Mouse (Mus musculus): ENCODE measurements around the gene Sstr3. TPM values are rescaled to one million over a fixed set of nuclear protein-coding genes. Genes with fewer than 3 reads are reported as not detected.

The Sstr3 gene
- polyA plus RNA-seq, 1 experiment from 2014 or later, result 0.44 TPM

GRCm38 (mm10) chr15:78528726-78529411 is 15.6 kb downstream of the Sstr3 start:
- ATAC-seq (ENCODE audit: insufficient read depth, low FRiP score, low read depth), result 0 out of 2 replicates have a peak, but pooled peaks have one; percentile 1
- H3K27ac ChIP-seq, result peak overlapping the region; percentile 83
- H3K36me3 ChIP-seq, result no peaks in the 10 kb centered on the region
- peaks cover 30% of the 10 kb centered on the region for H3K4me1 ChIP-seq
- H3K4me3 ChIP-seq (replicated peaks), result peak overlapping the region; percentile 43
- no peaks in the 10 kb centered on the region for H3K27me3 ChIP-seq (replicated peaks)
- peak overlapping the region; percentile 23 for H3K9ac ChIP-seq
- 33% methylated on average over 11 of the region's 11 CpGs for WGBS
- no peaks in the 10 kb centered on the region for H3K9me3 ChIP-seq
- peak overlapping the region; percentile 57 for H3K4me2 ChIP-seq

GRCm38 (mm10) chr15:78527973-78528372 is 16.5 kb downstream of the Sstr3 start:
- 73% methylated on average over 7 of the region's 7 CpGs for WGBS
- Histone ChIP-seq H3K27me3 (replicated peaks) (no peaks in the 10 kb centered on the region), H3K36me3 (no peaks in the 10 kb centered on the region), H3K9ac (no peak overlapping the region), H3K9me3 (no peaks in the 10 kb centered on the region), H3K27ac (no peak overlapping the region), H3K4me1 (peaks cover 30% of the 10 kb centered on the region), H3K4me3 (replicated peaks) (no peak overlapping the region), H3K4me2 (no peak overlapping the region)
- ATAC-seq (ENCODE audit: insufficient read depth, low FRiP score, low read depth), result no peak

- Histone ChIP-seq H3K9me3 (no peaks in the 10 kb centered on the region), H3K4me1 (0 out of 2 replicates have a peak, but pooled peaks cover 6% of the 10 kb centered on the region), H3K4me3 (replicated peaks) (no peak overlapping the region), H3K36me3 (no peaks in the 10 kb centered on the region), H3K27me3 (replicated peaks) (no peaks in the 10 kb centered on the region), H3K9ac (no peak overlapping the region), H3K27ac (no peak overlapping the region), H3K4me2 (no peak overlapping the region)
- ATAC-seq (ENCODE audit: insufficient read depth, low FRiP score, low read depth), result no peak
- WGBS, result 83% methylated on average over 5 of the region's 5 CpGs
These were observed 20.3 kb downstream of the Sstr3 start for GRCm38 (mm10) chr15:78524163-78524562.

GRCm38 (mm10) chr15:78521892-78522291 is 22.6 kb downstream of the Sstr3 start:
- no peaks in the 10 kb centered on the region for H3K4me1 ChIP-seq
- H3K9me3 ChIP-seq, result no peaks in the 10 kb centered on the region
- H3K27ac ChIP-seq, result no peak overlapping the region
- ATAC-seq (ENCODE audit: insufficient read depth, low FRiP score, low read depth), result no peak
- H3K4me3 ChIP-seq (replicated peaks), result no peak overlapping the region
- H3K9ac ChIP-seq, result no peak overlapping the region
- 81% methylated on average over 6 of the region's 6 CpGs for WGBS
- H3K36me3 ChIP-seq, result no peaks in the 10 kb centered on the region
- H3K27me3 ChIP-seq (replicated peaks), result no peaks in the 10 kb centered on the region
- H3K4me2 ChIP-seq, result no peak overlapping the region

GRCm38 (mm10) chr15:78521331-78521730 is 23.2 kb downstream of the Sstr3 start:
- Histone ChIP-seq H3K9me3 (no peaks in the 10 kb centered on the region), H3K27ac (no peak overlapping the region), H3K4me1 (no peaks in the 10 kb centered on the region), H3K9ac (no peak overlapping the region), H3K36me3 (no peaks in the 10 kb centered on the region), H3K4me2 (no peak overlapping the region), H3K27me3 (replicated peaks) (no peaks in the 10 kb centered on the region), H3K4me3 (replicated peaks) (no peak overlapping the region)
- WGBS, result 60% methylated on average over 8 of the region's 8 CpGs
- ATAC-seq (ENCODE audit: insufficient read depth, low FRiP score, low read depth), result no peak

GRCm38 (mm10) chr15:78520112-78520715 is 24.3 kb downstream of the Sstr3 start:
- H3K9ac ChIP-seq, result no peak overlapping the region
- no peak overlapping the region for H3K27ac ChIP-seq
- no peaks in the 10 kb centered on the region for H3K9me3 ChIP-seq
- H3K4me3 ChIP-seq (replicated peaks), result no peak overlapping the region
- H3K4me1 ChIP-seq, result no peaks in the 10 kb centered on the region
- 64% methylated on average over 13 of the region's 13 CpGs for WGBS
- no peak for ATAC-seq (ENCODE audit: insufficient read depth, low FRiP score, low read depth)
- no peak overlapping the region for H3K4me2 ChIP-seq
- H3K27me3 ChIP-seq (replicated peaks), result no peaks in the 10 kb centered on the region
- H3K36me3 ChIP-seq, result no peaks in the 10 kb centered on the region

GRCm38 (mm10) chr15:78518221-78518620 is 26.3 kb downstream of the Sstr3 start:
- no peak for ATAC-seq (ENCODE audit: insufficient read depth, low FRiP score, low read depth)
- Histone ChIP-seq H3K9me3 (no peaks in the 10 kb centered on the region), H3K27ac (no peak overlapping the region), H3K27me3 (replicated peaks) (no peaks in the 10 kb centered on the region), H3K4me1 (no peaks in the 10 kb centered on the region), H3K9ac (no peak overlapping the region), H3K4me3 (replicated peaks) (no peak overlapping the region), H3K4me2 (no peak overlapping the region), H3K36me3 (no peaks in the 10 kb centered on the region)
- 51% methylated on average over 7 of the region's 7 CpGs for WGBS

GRCm38 (mm10) chr15:78515759-78516158 is 28.7 kb downstream of the Sstr3 start:
- ATAC-seq (ENCODE audit: insufficient read depth, low FRiP score, low read depth), result no peak
- H3K4me2 ChIP-seq, result no peak overlapping the region
- H3K36me3 ChIP-seq, result no peaks in the 10 kb centered on the region
- H3K9ac ChIP-seq, result no peak overlapping the region
- no peaks in the 10 kb centered on the region for H3K9me3 ChIP-seq
- H3K27me3 ChIP-seq (replicated peaks), result no peaks in the 10 kb centered on the region
- no peak overlapping the region for H3K27ac ChIP-seq
- WGBS, result 70% methylated on average over 6 of the region's 6 CpGs
- H3K4me3 ChIP-seq (replicated peaks), result no peak overlapping the region
- H3K4me1 ChIP-seq, result no peaks in the 10 kb centered on the region

- Histone ChIP-seq H3K4me1 (0 out of 2 replicates have a peak, but pooled peaks cover 4% of the 10 kb centered on the region), H3K4me3 (replicated peaks) (no peak overlapping the region), H3K27me3 (replicated peaks) (no peaks in the 10 kb centered on the region), H3K4me2 (no peak overlapping the region), H3K27ac (no peak overlapping the region), H3K36me3 (no peaks in the 10 kb centered on the region), H3K9ac (no peak overlapping the region), H3K9me3 (no peaks in the 10 kb centered on the region)
- peak; percentile 23; the same call in 1 of the 2 replicates for ATAC-seq (ENCODE audit: insufficient read depth, low FRiP score, low read depth)
- 29% methylated on average over 7 of the region's 7 CpGs for WGBS
These were observed 29.9 kb downstream of the Sstr3 start for GRCm38 (mm10) chr15:78514393-78515146.

- Histone ChIP-seq H3K27ac (no peak overlapping the region), H3K9me3 (no peaks in the 10 kb centered on the region)
These were observed 31.5 kb downstream of the Sstr3 start for GRCm38 (mm10) chr15:78513019-78513418.

GRCm38 (mm10) chr15:78511951-78512350 is 32.5 kb downstream of the Sstr3 start:
- Histone ChIP-seq H3K27ac (no peak overlapping the region), H3K36me3 (no peaks in the 10 kb centered on the region), H3K4me3 (replicated peaks) (no peak overlapping the region), H3K4me1 (0 out of 2 replicates have a peak, but pooled peaks cover 4% of the 10 kb centered on the region), H3K27me3 (replicated peaks) (no peaks in the 10 kb centered on the region), H3K9me3 (no peaks in the 10 kb centered on the region), H3K4me2 (no peak overlapping the region), H3K9ac (no peak overlapping the region)
- ATAC-seq (ENCODE audit: insufficient read depth, low FRiP score, low read depth), result no peak
- 58% methylated on average over 7 of the region's 7 CpGs for WGBS

More at GRCm38 (mm10) chr15:78513019-78513418, 31.5 kb downstream of the Sstr3 start:
- Histone ChIP-seq H3K9ac (no peak overlapping the region), H3K36me3 (no peaks in the 10 kb centered on the region), H3K4me3 (replicated peaks) (no peak overlapping the region), H3K4me1 (0 out of 2 replicates have a peak, but pooled peaks cover 4% of the 10 kb centered on the region), H3K4me2 (no peak overlapping the region), H3K27me3 (replicated peaks) (no peaks in the 10 kb centered on the region)
- no peak for ATAC-seq (ENCODE audit: insufficient read depth, low FRiP score, low read depth)
- 80% methylated on average over 14 of the region's 14 CpGs for WGBS

GRCm38 (mm10) chr15:78510736-78511135 is 33.7 kb downstream of the Sstr3 start:
- Histone ChIP-seq H3K4me3 (replicated peaks) (no peak overlapping the region), H3K27me3 (replicated peaks) (no peaks in the 10 kb centered on the region), H3K36me3 (no peaks in the 10 kb centered on the region), H3K4me2 (no peak overlapping the region), H3K9me3 (no peaks in the 10 kb centered on the region), H3K4me1 (0 out of 2 replicates have a peak, but pooled peaks cover 4% of the 10 kb centered on the region), H3K9ac (no peak overlapping the region), H3K27ac (no peak overlapping the region)
- 82% methylated on average over 6 of the region's 6 CpGs for WGBS
- ATAC-seq (ENCODE audit: insufficient read depth, low FRiP score, low read depth), result no peak
